Mouse (Mus musculus) kidney, postnatal 4 days (tissue): ENCODE measurements at regions not wholly inside any gene's neighbourhood (a gene's known extent, or its start where the extent isn't known, plus 50 kb on each side); places are given as distances from the start of the nearest gene placed in this dataset.
"Not testable (repeated sequence)": the region's sequence is repeated elsewhere in the genome, so short reads cannot be mapped to it uniquely, and the experiment has no call there.

Experiments used
- DNase-seq, 2 experiments: peaks; one replicate each; pipeline ENCODE4 v3.0.0; 2021; ENCODE audit warnings: mixed read lengths in 2 of 2

DNA sequence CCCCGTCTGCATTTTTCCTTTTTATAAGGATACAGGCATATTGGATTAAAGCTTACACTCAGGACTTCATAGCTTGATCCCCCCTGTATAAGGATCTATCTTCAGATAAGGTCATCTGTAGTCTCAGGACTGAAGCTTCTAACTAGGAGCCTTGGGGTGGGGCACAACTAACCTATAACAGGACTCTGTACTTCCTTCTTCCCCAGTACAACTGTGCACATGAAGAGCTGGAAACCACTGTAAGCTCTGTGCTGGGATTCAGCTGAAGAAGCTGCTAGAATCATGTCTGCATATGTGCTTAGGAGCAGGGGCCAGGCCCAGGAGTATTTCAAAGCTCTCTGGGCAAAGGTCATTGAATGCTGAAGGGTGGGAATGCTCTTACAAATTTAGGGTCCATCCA lies 137.9 kb downstream of the Tcp10c start:
- DNase-seq: not testable (repeated sequence)

DNA sequence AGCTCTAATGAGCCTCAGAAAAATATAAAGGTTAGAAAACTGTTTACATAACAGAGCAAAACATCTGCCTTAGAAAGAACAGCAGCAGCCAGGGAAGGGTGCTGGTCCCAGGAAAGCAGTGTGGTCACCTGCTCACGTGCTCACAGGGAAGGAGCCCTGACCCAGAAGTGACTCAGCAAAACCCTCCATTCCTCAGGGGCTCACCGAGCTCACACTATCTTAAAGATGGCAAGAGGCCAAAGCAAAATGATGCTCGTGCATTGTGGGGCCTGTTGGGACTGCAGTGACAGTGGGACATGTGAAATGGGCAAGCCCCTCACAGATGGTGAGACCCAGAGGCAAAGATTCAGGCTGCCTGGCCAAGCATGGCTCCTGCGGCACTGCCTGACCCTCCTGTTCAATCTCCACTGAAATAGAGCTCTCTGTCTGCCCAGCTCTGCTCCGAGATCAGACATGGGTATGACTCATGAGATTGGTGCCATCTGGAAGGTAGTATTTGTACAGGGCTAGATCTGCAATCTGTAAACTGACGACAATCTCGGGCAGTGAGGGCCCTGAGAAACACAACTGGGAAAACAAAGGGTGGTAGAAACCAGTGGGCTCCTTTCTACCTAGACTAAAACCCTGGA lies 138.4 kb downstream of the Tcp10c start:
- DNase-seq: not testable (repeated sequence)

DNA sequence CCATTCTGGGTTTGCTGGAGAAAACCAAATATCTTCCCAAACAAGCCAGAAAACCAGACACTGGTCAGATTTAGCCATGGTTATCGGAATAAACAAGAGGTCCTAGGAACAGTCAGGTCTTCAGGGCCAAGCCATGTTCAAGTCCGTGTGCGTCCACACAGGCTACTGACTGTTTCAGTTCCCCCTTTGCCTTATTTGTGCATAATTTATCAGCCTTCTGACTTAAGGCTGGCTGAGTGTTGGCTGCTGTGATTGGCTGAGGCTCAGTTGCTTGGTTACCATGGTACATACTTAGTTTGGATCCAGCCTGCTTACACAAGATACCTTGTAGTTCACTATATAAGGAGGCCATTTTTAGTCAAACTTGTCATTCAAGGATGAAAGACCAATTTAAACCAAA lies 139.5 kb downstream of the Tcp10c start:
- not testable (repeated sequence) for DNase-seq

DNA sequence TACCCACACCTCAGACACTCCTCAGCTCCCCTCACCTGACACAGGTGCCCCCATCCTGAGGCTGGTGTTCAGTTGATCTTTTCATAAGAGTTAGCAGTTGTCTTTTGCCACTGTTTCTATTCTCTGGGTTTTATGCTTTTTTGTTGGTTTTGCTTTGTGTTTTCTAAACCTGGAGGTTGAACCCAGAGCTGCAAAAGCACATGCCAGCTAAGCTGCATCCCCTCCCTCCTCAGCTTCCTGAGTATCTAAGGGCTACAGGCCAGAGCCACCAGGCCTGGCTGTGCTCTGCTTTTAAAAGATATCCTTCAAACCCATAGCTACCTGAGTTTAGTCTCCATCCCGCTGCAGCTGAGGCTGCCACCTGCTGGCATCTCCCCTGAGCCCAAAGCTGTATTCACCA lies 140.1 kb downstream of the Tcp10c start:
- DNase-seq: not testable (repeated sequence)

DNA sequence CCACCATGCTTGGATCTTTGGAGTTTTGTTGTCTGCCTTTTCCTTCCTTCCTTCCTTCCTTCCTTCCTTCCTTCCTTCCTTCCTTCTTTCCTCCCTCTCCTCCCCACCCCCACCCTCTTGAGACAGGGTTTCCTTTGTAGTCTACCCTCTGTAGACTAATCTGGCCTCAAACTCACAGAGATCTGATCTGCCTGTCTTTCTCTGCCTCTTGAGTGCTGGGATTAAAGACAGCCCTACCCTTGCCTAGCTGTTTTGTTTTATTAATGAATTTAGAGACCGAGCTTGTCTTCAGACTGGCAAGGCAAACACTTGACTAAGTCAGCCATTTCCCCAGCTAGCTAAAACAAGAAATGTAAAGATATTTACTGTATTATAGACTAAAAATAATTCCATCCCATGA lies 150.0 kb downstream of the Tcp10c start:
- DNase-seq: not testable (repeated sequence)

DNA sequence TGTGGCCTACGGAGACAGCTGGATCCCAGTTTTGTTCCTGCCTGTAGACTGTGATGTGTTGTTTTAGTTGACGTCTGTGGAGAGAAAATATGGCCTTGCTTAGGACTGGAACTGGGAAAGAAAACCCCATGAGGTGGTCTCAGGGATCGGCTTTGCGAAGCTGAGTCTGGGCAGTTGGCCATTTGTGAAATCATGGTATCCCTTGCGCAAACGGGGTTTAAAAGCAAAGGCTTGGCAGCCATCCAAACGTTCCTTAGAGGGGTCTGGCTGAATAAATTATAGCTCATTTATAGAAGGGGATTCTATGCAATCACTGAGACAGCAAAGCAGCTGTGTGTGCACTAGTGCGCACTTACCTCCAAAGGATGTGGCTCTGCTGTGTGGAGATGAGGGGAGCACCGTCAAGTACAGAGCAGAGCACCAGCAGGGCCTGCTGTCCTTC lies 150.5 kb downstream of the Tcp10c start:
- DNase-seq: peak; percentile 31 to 38

DNA sequence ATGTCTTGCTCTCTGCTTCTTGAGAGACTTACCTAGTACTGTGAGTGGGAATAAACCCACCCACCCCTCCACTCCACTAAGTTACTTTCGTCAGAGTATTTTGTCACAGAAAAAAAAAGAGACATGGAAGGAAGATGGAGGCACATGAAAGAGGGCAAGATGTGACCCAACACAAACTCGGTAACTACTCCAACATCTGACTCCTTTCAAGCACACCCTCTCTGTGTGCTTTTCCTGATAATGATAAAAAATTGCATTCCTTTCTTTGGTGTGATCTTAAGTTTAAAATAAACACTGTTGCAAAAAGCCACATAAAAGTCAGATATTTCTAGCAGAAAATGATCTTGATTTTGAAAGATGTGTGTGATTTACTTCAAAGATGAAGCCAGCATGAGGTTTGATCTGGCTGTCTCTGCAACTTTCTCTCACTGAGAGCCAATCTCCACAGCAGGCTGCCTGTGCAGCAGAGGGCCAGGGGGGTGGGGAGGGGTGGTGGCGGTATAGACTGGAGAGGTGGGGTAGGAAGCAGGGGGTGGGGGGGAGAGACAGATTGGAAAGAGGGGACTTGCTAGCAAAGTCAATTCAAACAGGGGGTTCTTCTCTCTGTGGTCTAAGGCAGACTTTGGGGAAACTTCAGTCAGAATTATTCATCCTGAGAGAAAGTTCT lies 153.2 kb downstream of the Tcp10c start:
- DNase-seq: not testable (repeated sequence)

DNA sequence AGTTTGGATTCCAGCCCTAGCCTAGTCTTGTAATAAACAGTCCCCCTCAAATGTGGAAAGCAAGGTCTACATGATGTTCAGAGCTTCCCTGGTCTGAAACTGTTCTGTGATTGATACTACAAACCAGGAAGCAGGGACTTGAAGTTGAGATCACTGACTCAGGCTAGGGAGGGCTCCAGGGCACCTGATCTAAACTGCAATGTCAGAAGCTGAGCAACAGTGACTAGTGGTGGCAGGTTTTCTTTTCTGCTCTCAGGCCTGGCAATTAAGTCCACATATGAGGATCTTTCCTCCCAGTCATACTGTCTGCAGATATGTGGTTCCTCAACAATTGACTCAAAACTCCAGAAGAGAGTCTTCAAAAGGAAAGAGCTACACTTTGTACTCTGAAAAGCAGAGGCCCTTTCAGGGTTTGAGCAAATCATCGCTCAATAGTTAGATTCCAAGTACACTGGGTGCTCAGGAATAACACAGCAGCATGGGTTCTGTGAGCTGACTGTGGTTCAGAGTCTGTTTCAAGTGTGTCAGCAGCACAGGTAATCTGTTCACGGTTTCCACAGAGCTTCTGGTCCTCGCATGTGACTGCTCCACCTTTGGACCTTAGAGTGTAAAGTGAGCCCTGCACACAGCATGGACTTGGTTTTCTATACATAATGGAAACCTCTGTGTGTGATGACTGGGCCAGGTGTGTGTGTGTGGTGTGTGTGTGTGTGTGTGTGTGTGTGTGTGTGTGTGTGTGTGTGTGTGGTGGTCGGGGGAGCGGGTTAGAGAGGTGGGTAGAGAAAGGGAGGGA lies 165.2 kb downstream of the Tcp10c start:
- not testable (repeated sequence) for DNase-seq

DNA sequence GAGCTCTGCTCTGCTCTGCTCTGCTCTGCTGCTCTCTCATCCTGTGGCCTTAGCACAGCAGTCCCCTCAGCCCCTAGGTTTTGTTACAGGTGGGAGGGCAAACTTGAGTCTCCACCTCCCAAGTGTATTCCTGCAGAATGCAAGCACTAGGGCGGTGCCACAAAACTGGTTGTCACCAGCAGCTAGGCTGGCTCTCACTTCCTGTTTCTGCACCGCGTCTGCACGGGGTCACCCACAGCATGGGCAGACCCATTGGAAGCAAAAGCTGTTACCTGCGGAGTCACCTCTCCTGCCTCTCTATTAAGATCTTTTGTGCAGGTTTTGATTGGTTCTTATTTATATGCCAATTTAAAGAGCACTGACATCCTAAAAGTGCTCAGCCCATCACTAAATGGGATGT lies 178.2 kb downstream of the Tcp10c start:
- not testable (repeated sequence) for DNase-seq

DNA sequence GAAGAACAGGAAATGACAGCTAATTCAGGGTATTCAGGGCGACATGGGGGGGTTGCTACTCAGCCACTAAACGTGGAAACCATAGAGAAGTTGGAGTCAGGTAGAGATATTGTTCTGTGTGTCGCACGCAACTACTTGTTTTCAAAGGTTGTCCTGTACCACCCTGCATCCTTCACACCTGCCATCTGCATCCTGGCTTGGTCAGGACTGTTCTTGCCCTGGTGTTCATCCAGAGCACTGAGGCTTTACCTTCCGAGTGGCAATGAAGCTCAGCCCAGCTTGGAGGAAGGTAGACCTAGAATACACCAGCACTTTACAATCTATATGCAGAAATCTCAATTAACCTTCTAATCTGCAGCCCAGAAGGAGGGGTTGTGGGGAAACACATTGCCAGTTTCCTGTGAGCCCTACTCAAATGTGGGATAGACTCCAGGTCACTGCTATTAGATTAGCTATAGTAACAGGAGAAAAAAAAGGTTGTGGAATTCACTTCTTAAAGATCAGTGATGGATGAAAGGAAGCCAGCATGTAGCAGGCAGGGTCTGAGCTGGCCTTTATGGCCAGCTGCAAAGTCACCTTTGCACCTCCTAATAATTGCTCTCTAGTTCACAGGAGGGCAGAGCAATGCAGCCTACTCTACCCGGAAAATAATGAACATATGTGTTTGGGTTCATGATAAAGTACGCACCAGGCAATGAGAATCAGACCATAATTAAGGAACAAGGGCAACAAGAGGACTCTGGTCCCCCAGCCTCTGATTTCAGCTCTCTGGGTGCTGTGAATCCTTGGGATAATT lies 186.3 kb downstream of the Tcp10c start:
- no peak for DNase-seq

DNA sequence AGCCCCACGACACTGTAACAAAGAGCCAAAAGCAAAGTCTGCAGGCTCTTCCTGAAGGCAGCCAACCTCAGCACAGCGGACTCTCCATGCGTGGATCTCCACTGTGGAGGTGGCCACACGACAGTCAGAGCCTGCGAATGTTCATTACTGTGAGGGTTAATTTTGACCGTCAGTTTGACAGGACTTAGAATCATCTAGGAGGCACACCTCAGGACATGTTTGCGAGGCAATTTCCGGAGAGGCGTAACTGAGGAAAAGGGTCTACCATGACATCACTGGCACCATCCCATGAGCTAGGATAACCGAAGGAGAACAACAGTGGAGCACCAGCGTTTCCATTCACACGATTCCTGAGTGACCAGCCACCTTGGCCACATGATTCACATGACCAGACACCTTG lies 186.9 kb downstream of the Tcp10c start:
- DNase-seq: no peak

DNA sequence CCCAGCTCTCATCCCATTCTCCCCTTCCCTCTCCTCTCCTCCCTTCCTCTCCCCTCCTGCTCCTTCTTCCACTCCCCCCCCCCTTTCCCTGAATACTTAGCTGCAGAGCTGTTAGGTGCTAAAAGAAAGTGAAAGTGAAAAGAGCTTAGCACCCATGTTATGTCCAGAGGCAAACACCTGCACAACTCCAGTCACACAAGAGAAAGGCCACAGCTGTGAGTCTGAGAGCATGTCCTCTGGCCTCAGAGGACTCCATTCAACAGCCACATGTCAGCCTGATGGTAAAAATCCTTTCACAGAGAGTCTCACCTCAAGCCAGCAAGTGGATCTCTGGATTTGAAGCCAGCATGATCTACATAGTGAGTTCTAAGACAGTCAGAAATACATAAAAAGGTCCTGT lies 187.9 kb downstream of the Tcp10c start:
- no peak for DNase-seq

DNA sequence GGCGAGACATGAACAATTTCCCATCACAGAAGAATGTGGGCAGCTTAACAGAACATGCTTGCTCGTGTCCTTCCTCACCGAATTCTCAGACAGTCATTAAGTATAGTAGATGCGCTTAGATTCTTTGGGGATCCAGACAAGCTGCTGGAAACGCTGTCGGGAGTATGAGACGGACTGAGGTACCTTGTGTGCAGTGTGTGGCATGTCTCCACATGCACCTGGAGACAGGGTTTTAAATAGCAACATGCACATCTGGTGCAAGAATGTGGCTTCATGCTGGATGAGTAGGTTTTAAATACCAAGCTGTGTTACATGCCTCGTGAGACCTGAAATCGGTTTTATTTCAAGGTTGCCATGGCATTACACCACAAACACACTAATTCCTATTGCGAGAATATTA lies 188.5 kb downstream of the Tcp10c start:
- no peak for DNase-seq

DNA sequence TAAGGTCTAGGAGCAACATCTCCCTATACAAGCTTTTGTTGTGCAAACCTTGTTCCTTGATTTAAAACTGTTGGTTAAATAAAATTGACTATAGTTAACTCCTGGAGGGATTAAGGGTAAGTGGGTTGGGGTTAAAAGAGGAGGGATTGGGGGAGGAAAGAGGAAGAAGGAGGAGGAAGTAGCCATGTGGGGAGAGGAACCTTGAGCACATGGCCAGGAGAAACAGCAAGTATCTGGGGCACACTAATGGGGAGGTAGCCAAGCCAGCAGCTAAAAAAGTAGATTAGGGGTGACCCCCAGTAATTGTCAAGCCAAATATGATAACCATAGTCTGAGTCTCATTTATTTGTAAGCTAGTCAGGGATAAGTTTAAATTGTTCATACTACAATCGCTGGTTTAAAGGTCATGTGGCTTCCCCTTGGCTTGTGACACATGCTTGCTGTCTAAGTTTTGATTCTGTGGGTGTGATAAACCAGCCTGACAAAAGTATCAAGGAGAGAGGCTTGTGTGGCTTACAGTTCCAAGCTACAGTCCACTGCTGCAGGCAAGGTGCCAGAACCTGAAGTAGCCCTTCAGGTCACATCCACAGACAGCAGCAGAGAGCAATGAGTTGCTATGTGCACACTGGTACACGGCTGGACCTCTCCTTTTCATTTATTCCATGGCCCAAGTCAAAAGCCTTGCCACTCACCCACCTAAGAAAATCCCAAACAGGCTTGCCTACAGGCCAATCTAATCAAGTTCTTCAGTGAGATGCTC lies 189.8 kb downstream of the Tcp10c start:
- peak in 1 of 2 experiments; percentile 53 for DNase-seq

DNA sequence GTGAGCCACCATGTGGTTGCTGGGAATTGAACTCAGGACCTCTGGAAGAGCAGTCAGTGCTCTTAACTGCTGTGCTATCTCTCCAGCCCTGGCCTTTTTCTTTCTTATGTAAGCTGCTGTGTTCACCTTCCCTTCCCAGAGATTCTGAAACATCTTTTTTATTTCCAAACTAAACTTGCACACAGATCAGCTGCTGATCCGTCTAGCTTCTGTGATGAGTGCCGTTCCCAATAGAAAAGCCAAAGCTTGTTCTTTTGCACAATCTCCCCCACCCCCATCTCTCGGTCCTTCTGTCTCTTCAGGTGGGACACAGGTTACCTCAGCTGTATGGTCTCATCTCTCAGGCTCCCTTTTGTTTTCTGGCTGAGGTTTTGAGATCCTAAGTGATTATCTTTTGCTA lies 191.9 kb downstream of the Tcp10c start:
- DNase-seq: no peak

DNA sequence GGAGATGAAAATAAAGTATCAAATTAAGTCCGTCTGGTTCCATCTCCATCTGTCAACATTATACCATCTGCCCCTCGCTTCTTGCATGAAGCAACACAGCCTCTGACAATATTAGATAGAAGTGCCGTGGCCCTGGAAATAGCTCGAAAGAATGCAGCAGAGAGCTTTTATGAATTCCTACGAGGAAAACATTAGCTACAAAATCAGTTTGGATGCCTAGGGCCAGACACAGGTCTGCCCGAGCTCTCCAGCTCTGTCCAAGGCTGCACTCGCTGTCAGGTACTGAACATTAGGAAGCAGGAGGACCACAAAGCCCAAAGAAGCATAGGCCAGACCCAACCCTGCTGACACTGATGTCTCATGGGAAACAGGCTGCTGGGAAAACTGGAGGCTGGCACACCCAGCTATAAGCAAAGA lies 192.3 kb downstream of the Tcp10c start:
- DNase-seq: no peak

DNA sequence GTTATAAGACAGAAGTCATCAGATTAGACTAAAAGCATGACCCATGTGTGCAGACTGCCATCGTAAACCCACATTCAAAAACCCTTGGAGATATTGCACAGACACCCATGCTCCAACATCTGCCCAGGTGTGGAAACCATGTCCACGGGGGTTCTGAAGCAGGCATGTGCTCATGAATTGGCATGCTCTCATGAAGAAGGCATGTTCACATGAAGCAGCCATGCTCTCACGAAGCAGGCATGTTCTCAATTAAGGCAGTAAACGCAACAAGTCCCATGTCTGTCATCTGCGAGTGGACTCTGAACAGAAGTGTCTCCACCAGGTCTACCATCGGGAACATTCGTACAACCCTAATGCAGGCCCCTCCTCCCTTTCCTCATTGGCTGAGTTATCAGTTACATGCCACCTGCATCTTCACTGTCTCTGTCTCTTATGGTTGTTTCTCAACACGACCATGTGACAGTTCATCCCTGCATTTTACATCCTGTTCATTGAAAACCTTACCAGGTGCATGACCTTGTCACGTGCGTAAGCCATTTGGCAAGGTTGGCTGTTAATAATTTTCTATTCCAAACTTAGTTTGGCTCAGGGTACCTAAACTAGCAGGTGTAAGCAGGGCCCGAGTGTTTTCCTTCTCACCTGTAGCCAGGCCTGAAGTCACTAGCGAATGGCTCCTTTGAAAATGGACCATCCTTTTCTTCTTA lies 193.4 kb downstream of the Tcp10c start:
- DNase-seq: no peak

DNA sequence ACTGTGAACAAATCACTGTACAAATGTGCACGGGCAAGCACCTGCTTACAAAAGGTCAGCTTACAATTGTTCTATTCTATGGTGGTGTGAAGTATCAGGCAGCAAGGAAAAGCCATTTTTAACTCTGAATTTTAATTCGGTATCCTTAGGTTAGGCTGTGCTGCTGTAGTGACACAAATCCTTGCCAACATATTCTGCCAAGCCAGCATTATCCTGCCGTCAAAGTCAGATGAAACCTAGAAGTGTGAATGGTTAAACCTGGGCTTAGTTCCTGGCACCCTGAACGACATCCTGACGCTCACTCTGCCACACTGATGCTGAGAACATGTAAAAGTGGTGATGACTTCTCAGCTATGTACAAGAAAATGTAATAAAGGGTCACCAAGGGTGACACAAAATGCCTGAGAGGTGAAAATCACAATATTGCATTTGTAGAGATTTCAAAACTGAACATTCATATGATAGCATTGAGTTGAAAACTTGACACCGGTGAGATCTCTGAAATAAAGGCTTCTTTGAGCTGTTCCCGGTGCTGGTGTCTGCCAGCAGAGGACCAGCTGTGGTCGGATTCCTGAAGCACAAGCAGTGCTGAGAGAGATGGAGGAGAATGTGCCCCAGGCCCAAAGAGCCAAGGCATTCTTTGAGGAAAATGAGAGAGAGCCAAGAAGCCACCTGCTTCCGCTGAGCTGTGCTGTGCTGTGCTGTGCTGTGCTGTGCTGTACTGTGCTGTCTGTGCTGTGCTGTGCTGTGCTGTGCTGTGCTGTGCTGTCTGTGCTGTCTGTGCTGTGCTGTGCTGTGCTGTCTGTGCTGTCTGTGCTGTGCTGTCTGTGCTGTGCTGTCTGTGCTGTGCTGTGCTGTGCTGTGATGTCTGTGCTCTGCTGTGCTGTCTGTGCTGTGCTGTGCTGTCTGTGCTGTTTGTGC lies 195.9 kb downstream of the Tcp10c start:
- no peak for DNase-seq

DNA sequence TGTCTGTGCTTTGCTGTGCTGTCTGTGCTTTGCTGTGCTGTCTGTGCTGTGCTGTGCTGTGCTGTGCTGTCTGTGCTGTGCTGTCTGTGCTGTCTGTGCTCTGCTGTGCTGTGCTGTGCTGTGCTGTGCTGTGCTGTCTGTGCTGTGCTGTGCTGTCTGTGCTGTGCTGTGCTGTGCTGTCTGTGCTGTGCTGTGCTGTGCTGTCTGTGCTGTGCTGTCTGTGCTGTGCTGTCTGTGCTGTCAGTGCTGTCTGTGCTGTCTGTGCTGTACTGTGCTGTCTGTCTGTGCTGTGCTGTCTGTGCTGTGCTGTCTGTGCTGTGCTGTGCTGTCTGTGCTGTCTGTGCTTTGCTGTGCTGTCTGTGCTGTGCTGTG lies 196.5 kb downstream of the Tcp10c start:
- not testable (repeated sequence) for DNase-seq

DNA sequence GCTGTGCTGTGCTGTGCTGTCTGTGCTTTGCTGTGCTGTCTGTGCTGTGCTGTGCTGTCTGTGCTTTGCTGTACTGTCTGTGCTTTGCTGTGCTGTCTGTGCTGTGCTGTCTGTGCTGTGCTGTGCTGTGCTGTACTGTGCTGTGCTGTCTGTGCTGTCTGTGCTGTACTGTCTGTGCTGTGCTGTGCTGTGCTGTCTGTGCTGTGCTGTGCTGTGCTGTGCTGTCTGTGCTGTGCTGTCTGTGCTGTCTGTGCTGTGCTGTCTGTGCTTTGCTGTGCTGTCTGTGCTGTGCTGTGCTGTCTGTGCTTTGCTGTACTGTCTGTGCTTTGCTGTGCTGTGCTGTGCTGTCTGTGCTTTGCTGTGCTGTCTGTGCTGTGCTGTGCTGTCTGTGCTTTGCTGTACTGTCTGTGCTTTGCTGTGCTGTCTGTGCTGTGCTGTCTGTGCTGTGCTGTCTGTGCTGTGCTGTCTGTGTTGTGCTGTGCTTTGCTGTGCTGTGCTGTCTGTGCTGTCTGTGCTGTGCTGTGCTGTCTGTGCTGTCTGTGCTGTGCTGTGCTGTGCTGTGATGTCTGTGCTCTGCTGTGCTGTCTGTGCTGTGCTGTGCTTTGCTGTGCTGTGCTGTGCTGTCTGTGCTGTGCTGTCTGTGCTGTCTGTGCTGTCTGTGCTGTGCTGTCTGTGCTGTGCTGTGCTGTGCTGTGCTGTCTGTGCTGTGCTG lies 197.5 kb downstream of the Tcp10c start:
- DNase-seq: not testable (repeated sequence)
